Mouse (Mus musculus): ENCODE data around the gene Adgrf1. TPM values are rescaled to one million over a fixed set of nuclear protein-coding genes. Genes with fewer than 3 reads are reported as not detected.
A peak's percentile ranks its signal among the peaks of the same experiment; 100 is the strongest.

The Adgrf1 gene
- total RNA-seq, 2 experiments from 2014 or later = 0.08 TPM; not detected in 1

GRCm38 (mm10) chr17:43362362-43362761 lies 92.2 kb downstream of the Adgrf1 start:
- DNase-seq = no peak

GRCm38 (mm10) chr17:43362881-43363280 lies 92.8 kb downstream of the Adgrf1 start:
- no peak for DNase-seq

- no peak for DNase-seq
Observed at GRCm38 (mm10) chr17:43363921-43364320, 93.8 kb downstream of the Adgrf1 start.

DNA sequence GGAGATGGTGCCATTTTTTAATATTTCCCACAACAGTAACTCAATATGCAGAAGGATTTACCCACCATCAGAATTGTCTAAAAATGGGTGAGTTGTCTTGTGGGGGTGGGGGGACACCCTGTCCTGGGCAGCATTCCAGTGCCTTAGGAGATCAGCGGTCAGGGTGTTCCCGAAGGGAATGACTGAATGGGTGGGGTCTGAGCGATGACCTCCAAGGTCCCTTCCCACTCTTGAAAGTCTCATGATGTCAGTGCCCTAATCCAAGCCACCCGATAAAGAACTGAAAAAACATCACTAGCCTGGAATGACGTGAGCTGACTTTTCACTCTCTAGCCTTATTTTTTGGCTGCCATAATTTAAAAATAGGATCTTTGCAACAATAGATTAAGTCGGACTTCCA lies 95.2 kb downstream of the Adgrf1 start:
- DNase-seq = peak; percentile 41

GRCm38 (mm10) chr17:43366486-43366885 lies 96.4 kb downstream of the Adgrf1 start:
- DNase-seq = no peak

GRCm38 (mm10) chr17:43368171-43368576 lies 98.0 kb downstream of the Adgrf1 start:
- DNase-seq = peak; percentile 18

- no peak for DNase-seq
Observed at GRCm38 (mm10) chr17:43372604-43373003, 102.5 kb downstream of the Adgrf1 start.

- no peak for DNase-seq
Observed at GRCm38 (mm10) chr17:43374020-43374419, 103.9 kb downstream of the Adgrf1 start.

Other genes with a start within 250 kb of the Adgrf1 start
- gene Adgrf5, start 90.1 kb downstream of the Adgrf1 start, total RNA-seq (2021) = 10 to 100 TPM; 87.4 to 89.4 TPM
- not detected for gene Mep1a, start 232.5 kb downstream of the Adgrf1 start, total RNA-seq (2021)